Mouse (Mus musculus): ENCODE results near the gene Crlf2. TPM values are rescaled to one million over a fixed set of nuclear protein-coding genes. Genes with fewer than 3 reads are reported as not detected.

Crlf2 gene
- polyA plus RNA-seq, 1 experiment from 2014 or later, result 23.6 TPM

- peaks cover 23% of the 10 kb centered on the region for H3K36me3 ChIP-seq
- no peaks in the 10 kb centered on the region for H3K4me1 ChIP-seq
- H3K27ac ChIP-seq (replicated peaks), result no peak overlapping the region
- no peak for ATAC-seq (ENCODE audit: low FRiP score)
- no peak overlapping the region for H3K4me3 ChIP-seq (replicated peaks)
- WGBS, result 83% methylated on average over 25 of the region's 26 CpGs
- no peaks in the 10 kb centered on the region for H3K27me3 ChIP-seq (replicated peaks)
- no peak overlapping the region for H3K9ac ChIP-seq (replicated peaks)
- no peak overlapping the region for H3K4me2 ChIP-seq
- H3K9me3 ChIP-seq (replicated peaks), result peaks cover 5% of the 10 kb centered on the region; the same call in 1 of the 2 replicates
Observed at GRCm38 (mm10) chr5:109555236-109555675, 3.5 kb downstream of the Crlf2 start.

GRCm38 (mm10) chr5:109554091-109555050 lies 4.4 kb downstream of the Crlf2 start:
- Histone ChIP-seq H3K27ac (replicated peaks) (no peak overlapping the region), H3K9me3 (replicated peaks) (peaks cover 5% of the 10 kb centered on the region; the same call in 1 of the 2 replicates), H3K27me3 (replicated peaks) (no peaks in the 10 kb centered on the region), H3K9ac (replicated peaks) (no peak overlapping the region), H3K36me3 (peaks cover 23% of the 10 kb centered on the region), H3K4me3 (replicated peaks) (no peak overlapping the region), H3K4me2 (no peak overlapping the region), H3K4me1 (no peaks in the 10 kb centered on the region)
- no peak for ATAC-seq (ENCODE audit: low FRiP score)
- 86% methylated on average over 30 of the region's 30 CpGs for WGBS

GRCm38 (mm10) chr5:109553160-109553930 lies 5.4 kb downstream of the Crlf2 start:
- no peaks in the 10 kb centered on the region for H3K4me1 ChIP-seq

GRCm38 (mm10) chr5:109552541-109552940 lies 6.3 kb downstream of the Crlf2 start:
- Histone ChIP-seq H3K27ac (replicated peaks) (no peak overlapping the region), H3K9me3 (replicated peaks) (peaks cover 5% of the 10 kb centered on the region; the same call in 1 of the 2 replicates), H3K4me2 (no peak overlapping the region), H3K4me1 (no peaks in the 10 kb centered on the region), H3K4me3 (replicated peaks) (no peak overlapping the region), H3K36me3 (peaks cover 23% of the 10 kb centered on the region), H3K27me3 (replicated peaks) (no peaks in the 10 kb centered on the region), H3K9ac (replicated peaks) (no peak overlapping the region)
- WGBS, result 87% methylated on average over 15 of the region's 15 CpGs
- ATAC-seq (ENCODE audit: low FRiP score), result no peak

More at GRCm38 (mm10) chr5:109553160-109553930, 5.4 kb downstream of the Crlf2 start:
- Histone ChIP-seq H3K4me2 (no peak overlapping the region), H3K36me3 (peaks cover 23% of the 10 kb centered on the region), H3K9me3 (replicated peaks) (peaks cover 5% of the 10 kb centered on the region; the same call in 1 of the 2 replicates), H3K27ac (replicated peaks) (no peak overlapping the region), H3K9ac (replicated peaks) (no peak overlapping the region), H3K27me3 (replicated peaks) (no peaks in the 10 kb centered on the region), H3K4me3 (replicated peaks) (no peak overlapping the region)
- ATAC-seq (ENCODE audit: low FRiP score), result no peak
- WGBS, result 74% methylated on average over 18 of the region's 18 CpGs

GRCm38 (mm10) chr5:109552116-109552515 lies 6.7 kb downstream of the Crlf2 start:
- Histone ChIP-seq H3K4me1 (no peaks in the 10 kb centered on the region), H3K4me3 (replicated peaks) (no peak overlapping the region), H3K36me3 (peaks cover 23% of the 10 kb centered on the region), H3K4me2 (no peak overlapping the region), H3K9me3 (replicated peaks) (peaks cover 5% of the 10 kb centered on the region; the same call in 1 of the 2 replicates), H3K9ac (replicated peaks) (no peak overlapping the region), H3K27ac (replicated peaks) (no peak overlapping the region), H3K27me3 (replicated peaks) (no peaks in the 10 kb centered on the region)
- 86% methylated on average over 9 of the region's 13 CpGs for WGBS
- ATAC-seq (ENCODE audit: low FRiP score), result no peak

GRCm38 (mm10) chr5:109551041-109551765 lies 7.6 kb downstream of the Crlf2 start:
- no peak overlapping the region for H3K4me2 ChIP-seq
- H3K9ac ChIP-seq (replicated peaks), result no peak overlapping the region
- 91% methylated on average over 25 of the region's 25 CpGs for WGBS
- peaks cover 23% of the 10 kb centered on the region for H3K36me3 ChIP-seq
- no peak for ATAC-seq (ENCODE audit: low FRiP score)
- no peaks in the 10 kb centered on the region for H3K4me1 ChIP-seq
- H3K9me3 ChIP-seq (replicated peaks), result peaks cover 5% of the 10 kb centered on the region; the same call in 1 of the 2 replicates
- H3K27ac ChIP-seq (replicated peaks), result no peak overlapping the region
- no peak overlapping the region for H3K4me3 ChIP-seq (replicated peaks)
- H3K27me3 ChIP-seq (replicated peaks), result no peaks in the 10 kb centered on the region

GRCm38 (mm10) chr5:109550225-109550935 lies 8.4 kb downstream of the Crlf2 start:
- Histone ChIP-seq H3K9me3 (replicated peaks) (peaks cover 5% of the 10 kb centered on the region; the same call in 1 of the 2 replicates), H3K27me3 (replicated peaks) (no peaks in the 10 kb centered on the region), H3K4me2 (no peak overlapping the region), H3K4me3 (replicated peaks) (no peak overlapping the region), H3K27ac (replicated peaks) (no peak overlapping the region), H3K9ac (replicated peaks) (no peak overlapping the region), H3K4me1 (no peaks in the 10 kb centered on the region), H3K36me3 (peaks cover 16% of the 10 kb centered on the region)
- ATAC-seq (ENCODE audit: low FRiP score), result no peak
- WGBS, result 88% methylated on average over 34 of the region's 36 CpGs

- WGBS, result 65% methylated on average over 9 of the region's 9 CpGs
- Histone ChIP-seq H3K27ac (replicated peaks) (no peak overlapping the region), H3K9me3 (replicated peaks) (peaks cover 5% of the 10 kb centered on the region; the same call in 1 of the 2 replicates), H3K4me1 (no peaks in the 10 kb centered on the region), H3K36me3 (peaks cover 2% of the 10 kb centered on the region; the same call in 1 of the 2 replicates), H3K9ac (replicated peaks) (no peak overlapping the region), H3K4me2 (no peak overlapping the region), H3K4me3 (replicated peaks) (no peak overlapping the region), H3K27me3 (replicated peaks) (no peaks in the 10 kb centered on the region)
- no peak for ATAC-seq (ENCODE audit: low FRiP score)
Observed at GRCm38 (mm10) chr5:109548712-109549111, 10.1 kb downstream of the Crlf2 start.

GRCm38 (mm10) chr5:109547112-109547511 lies 11.7 kb downstream of the Crlf2 start:
- Histone ChIP-seq H3K4me2 (no peak overlapping the region), H3K4me1 (no peaks in the 10 kb centered on the region), H3K27me3 (replicated peaks) (no peaks in the 10 kb centered on the region), H3K4me3 (replicated peaks) (no peak overlapping the region), H3K9ac (replicated peaks) (no peak overlapping the region), H3K9me3 (replicated peaks) (0 out of 2 replicates have a peak, but pooled peaks cover 5% of the 10 kb centered on the region), H3K36me3 (no peaks in the 10 kb centered on the region; the same call in 1 of the 2 replicates), H3K27ac (replicated peaks) (no peak overlapping the region)
- ATAC-seq (ENCODE audit: low FRiP score), result no peak
- WGBS, result 85% methylated on average over 2 of the region's 2 CpGs

GRCm38 (mm10) chr5:109509679-109510078 lies 49.1 kb downstream of the Crlf2 start:
- Histone ChIP-seq H3K36me3 (no peaks in the 10 kb centered on the region), H3K4me1 (no peaks in the 10 kb centered on the region), H3K27ac (replicated peaks) (no peak overlapping the region), H3K4me3 (replicated peaks) (no peak overlapping the region), H3K4me2 (no peak overlapping the region), H3K9ac (replicated peaks) (no peak overlapping the region), H3K9me3 (replicated peaks) (peaks cover 8% of the 10 kb centered on the region; the same call in 1 of the 2 replicates), H3K27me3 (replicated peaks) (no peaks in the 10 kb centered on the region)
- ATAC-seq (ENCODE audit: low FRiP score), result no peak
